Mouse (Mus musculus) cerebellum, adult 2 months (tissue): ENCODE data around the gene Gm21974. TPM values are rescaled to one million over a fixed set of nuclear protein-coding genes. Genes with fewer than 3 reads are reported as not detected.
A peak's percentile ranks its signal among the peaks of the same experiment; 100 is the strongest.

Source experiments
- DNase-seq, 2 experiments: peaks; one replicate each; pipeline ENCODE4 v3.0.0; 2021
- H3K27ac ChIP-seq: fragments of 200-500 bp; 2 replicates; pipeline ENCODE4 v1.5.1; 2012; ENCODE audit warnings: low read length, control low read depth, inconsistent platforms; ENCODE audit not compliant: insufficient read depth
- H3K27me3 ChIP-seq: fragments of 200-500 bp; 2 replicates; pipeline ENCODE4 v1.6.1; 2012; ENCODE audit warnings: inconsistent platforms, mild to moderate bottlenecking, low read length, moderate library complexity; ENCODE audit not compliant: control insufficient read depth, insufficient read depth
- H3K4me1 ChIP-seq: fragments of 200-500 bp; 2 replicates; pipeline ENCODE4 v1.6.1; 2011; ENCODE audit warnings: low read length; ENCODE audit not compliant: control insufficient read depth, insufficient read depth
- H3K4me3 ChIP-seq: fragments of 200-500 bp; replicated peaks from 2 replicates; pipeline ENCODE3; 2011; ENCODE audit warnings: mild to moderate bottlenecking, low read depth, low read length, control low read depth; ENCODE audit not compliant: insufficient read depth
- CTCF ChIP-seq: fragments of 200-500 bp; IDR thresholded peaks from 2 replicates; pipeline ENCODE4 v1.5.1; 2011; ENCODE audit warnings: low read depth, mild to moderate bottlenecking, control low read depth, low read length, moderate library complexity, borderline replicate concordance; ENCODE audit not compliant: insufficient read depth
- POLR2A ChIP-seq: fragments of 200-500 bp; IDR thresholded peaks from 2 replicates; pipeline ENCODE4 v1.6.1; 2011; ENCODE audit warnings: low read length, control low read depth, borderline replicate concordance; ENCODE audit not compliant: insufficient read depth
- WGBS: fragments of 180-500 bp; shearing (Covaris S2); methylation state at CpG from one replicate; pipeline ENCODE4 v1.1.7; 2018; 5-methylcytosine and 5-hydroxymethylcytosine counted together
- polyA plus RNA-seq: library from polyadenylated mRNA; depleted of rRNA; stranded (reverse); fragments of >200 nt; gene quantifications from 2 replicates; pipeline ENCODE4 v1.2.3, GENCODE M21; 2012

The Gm21974 gene
- polyA plus RNA-seq, 1 experiment, result not detected

- TF ChIP-seq POLR2A, result no peak
- no peak for TF ChIP-seq CTCF
- Histone ChIP-seq H3K27me3 (no peaks in the 10 kb centered on the region), H3K4me3 (no peak overlapping the region), H3K27ac (no peak overlapping the region), H3K4me1 (peaks cover 7% of the 10 kb centered on the region)
- 86% methylated on average over 6 of the region's 6 CpGs for WGBS
- DNase-seq, result no peak
Observed at GRCm38 (mm10) chr7:127886551-127886950, 8.7 kb downstream of the Gm21974 start.

GRCm38 (mm10) chr7:127885951-127886350 lies 9.3 kb downstream of the Gm21974 start:
- TF ChIP-seq POLR2A (no peak), CTCF (no peak)
- Histone ChIP-seq H3K27ac (no peak overlapping the region), H3K27me3 (no peaks in the 10 kb centered on the region), H3K4me3 (no peak overlapping the region), H3K4me1 (peaks cover 7% of the 10 kb centered on the region)
- WGBS, result 24% methylated on average over 6 of the region's 6 CpGs
- peak in 1 of 2 experiments; percentile 29 for DNase-seq

DNA sequence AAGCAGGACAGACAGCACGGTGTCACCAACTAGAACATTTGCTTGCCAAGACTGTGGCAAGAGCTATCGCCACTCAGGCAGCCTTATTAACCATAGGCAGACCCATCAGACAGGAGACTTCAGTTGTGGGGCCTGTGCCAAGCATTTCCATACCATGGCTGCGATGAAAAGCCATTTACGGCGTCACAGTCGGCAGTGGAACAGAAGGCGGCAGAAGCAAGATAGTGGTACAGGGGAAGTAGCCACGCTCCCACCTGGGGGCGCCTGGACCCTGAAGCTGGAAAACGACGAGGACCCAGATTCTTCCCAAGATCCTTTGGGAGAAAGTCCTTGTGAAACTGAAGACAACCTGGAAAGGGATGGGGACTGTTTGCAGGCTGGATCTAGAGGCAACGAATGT lies 14.8 kb downstream of the Gm21974 start:
- WGBS, result 75% methylated on average over 12 of the region's 12 CpGs
- Histone ChIP-seq H3K27ac (no peak overlapping the region), H3K4me1 (peaks cover 7% of the 10 kb centered on the region), H3K27me3 (no peaks in the 10 kb centered on the region), H3K4me3 (no peak overlapping the region)
- TF ChIP-seq POLR2A, result no peak
- TF ChIP-seq CTCF, result no peak
- DNase-seq, result no peak

DNA sequence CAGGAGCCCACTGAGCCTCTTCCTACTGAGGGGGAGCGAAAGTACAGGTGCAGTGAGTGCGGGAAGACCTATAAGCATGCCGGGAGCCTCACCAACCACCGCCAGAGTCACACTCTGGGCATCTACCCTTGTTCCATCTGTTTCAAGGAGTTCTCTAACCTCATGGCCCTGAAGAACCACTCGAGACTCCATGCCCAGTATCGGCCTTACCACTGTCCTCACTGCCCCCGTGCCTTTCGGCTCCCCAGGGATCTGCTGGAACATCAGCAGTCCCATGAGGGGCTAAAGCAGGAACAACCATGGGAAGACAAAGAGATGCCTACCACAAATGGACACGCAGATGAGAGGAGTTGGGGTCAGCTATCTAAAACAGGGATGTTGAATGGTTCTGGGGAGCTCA lies 16.0 kb downstream of the Gm21974 start:
- Histone ChIP-seq H3K4me1 (peaks cover 7% of the 10 kb centered on the region), H3K4me3 (no peak overlapping the region), H3K27me3 (no peaks in the 10 kb centered on the region), H3K27ac (no peak overlapping the region)
- TF ChIP-seq CTCF, result no peak
- TF ChIP-seq POLR2A, result no peak
- WGBS, result 93% methylated on average over 9 of the region's 9 CpGs
- DNase-seq, result peak in 1 of 2 experiments; percentile 11

DNA sequence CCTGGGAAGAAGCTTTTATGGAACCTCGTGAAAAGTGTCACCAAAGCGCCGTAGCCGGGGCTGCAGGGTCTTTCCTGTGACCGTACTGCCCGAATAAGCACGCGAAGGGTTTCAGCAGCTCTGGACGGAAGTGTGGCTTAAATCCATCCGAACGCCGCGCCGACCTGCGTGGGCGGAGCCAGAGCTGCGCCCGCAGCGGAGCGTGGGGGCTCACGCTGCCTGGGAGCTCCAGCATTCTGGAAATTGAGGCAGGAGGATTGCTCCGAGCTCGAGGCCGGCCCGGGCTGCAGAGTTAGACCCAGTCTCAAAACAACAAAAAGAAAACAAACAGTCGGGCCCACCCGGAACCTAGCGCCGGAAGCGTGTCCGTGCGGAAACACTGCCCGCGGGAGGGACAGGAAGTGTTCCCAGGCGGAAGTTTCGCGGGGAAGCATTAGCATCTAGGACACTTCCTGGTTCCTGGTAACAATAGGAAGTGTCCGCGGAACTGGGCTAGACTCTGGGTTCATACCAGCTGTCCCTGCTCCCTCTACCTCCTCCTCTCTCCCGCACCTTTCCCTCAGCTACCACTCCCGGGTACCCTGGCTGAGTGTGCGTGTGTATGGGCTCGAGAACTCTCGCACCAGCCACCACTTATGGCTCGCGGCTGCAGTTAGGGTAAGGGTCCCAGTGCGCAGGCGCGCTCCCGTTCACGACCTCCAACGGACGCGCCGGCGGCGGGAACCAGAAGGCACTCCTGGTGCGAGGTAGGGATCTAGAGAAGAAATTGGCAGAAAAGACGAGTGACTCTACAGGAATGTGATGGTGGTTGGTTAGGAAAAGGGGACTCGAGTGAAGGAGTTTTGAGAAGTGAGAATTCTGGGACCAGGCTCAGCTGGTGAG lies 18.5 kb downstream of the Gm21974 start, which contains the start of gene Zfp668:
TSS of gene Zfp668 (minus strand) at position 362 of the 882 bp plus-strand sequence.
- TF ChIP-seq CTCF, result no peak
- TF ChIP-seq POLR2A, result peak; percentile 57; the same call in 1 of the 2 replicates
- H3K4me1 ChIP-seq, result no peaks in the 10 kb centered on the region
- peak within 1 kb of the TSS; percentile 95 for H3K27ac ChIP-seq
- peak; percentile 91 to 93 for DNase-seq
- H3K27me3 ChIP-seq, result no peaks in the 10 kb centered on the region
- peak within 1 kb of the TSS; percentile 96 for H3K4me3 ChIP-seq
- WGBS, result under 1% methylated on average over 60 of the region's 60 CpGs

GRCm38 (mm10) chr7:127876041-127876466 lies 19.2 kb downstream of the Gm21974 start, which contains the start of gene Zfp646:
Gene Zfp646 (plus strand): TSS chr7:127876221.
- WGBS, result under 1% methylated on average over 41 of the region's 41 CpGs

DNA sequence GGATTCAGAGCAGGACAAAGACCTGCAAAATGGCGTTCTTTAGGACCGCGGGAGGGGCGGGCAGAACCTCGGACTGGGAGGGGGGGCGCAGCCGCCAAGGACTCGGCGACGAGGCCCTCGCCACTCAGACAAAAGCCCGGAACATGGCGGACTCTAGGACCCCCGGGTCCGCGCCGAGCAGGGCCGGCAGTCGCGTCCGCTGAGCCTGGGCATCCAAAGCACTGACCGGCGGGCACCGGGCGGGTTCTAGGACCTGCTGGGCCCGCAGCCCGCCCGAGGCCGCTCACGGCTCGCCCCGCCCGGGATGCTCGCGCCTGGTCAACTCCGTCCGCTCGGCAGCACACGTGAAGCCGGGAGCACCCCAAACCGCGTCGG lies 19.6 kb downstream of the Gm21974 start:
- DNase-seq, result peak; percentile 97 to 99
- Histone ChIP-seq H3K27ac (peak overlapping the region; percentile 95), H3K27me3 (no peaks in the 10 kb centered on the region), H3K4me3 (peak overlapping the region; percentile 96), H3K4me1 (no peaks in the 10 kb centered on the region)
- WGBS, result under 1% methylated on average over 43 of the region's 43 CpGs
- TF ChIP-seq POLR2A (no peak), CTCF (no peak)

More at GRCm38 (mm10) chr7:127876041-127876466, 19.2 kb downstream of the Gm21974 start, which contains the start of gene Zfp646:
- no peaks in the 10 kb centered on the region for H3K4me1 ChIP-seq
- TF ChIP-seq POLR2A (0 out of 2 replicates have a peak, but pooled peaks have one; percentile 3), CTCF (no peak)
- no peak for DNase-seq
- H3K27ac ChIP-seq, result peak within 1 kb of the TSS; percentile 95
- H3K4me3 ChIP-seq, result peak within 1 kb of the TSS; percentile 96
- H3K27me3 ChIP-seq, result no peaks in the 10 kb centered on the region
